Mouse (Mus musculus): ENCODE measurements around the gene Apaf1. TPM values are rescaled to one million over a fixed set of nuclear protein-coding genes. Genes with fewer than 3 reads are reported as not detected.

The Apaf1 gene
- polyA plus RNA-seq, 1 experiment from 2014 or later, result 14.1 TPM

GRCm38 (mm10) chr10:91102799-91103590, 20.4 kb upstream of the Apaf1 start:
- H3K4me2 ChIP-seq (ENCODE audit: low read length), result no peak overlapping the region
- WGBS, result 92% methylated on average over 14 of the region's 14 CpGs
- ATAC-seq (replicated peaks; ENCODE audit: low FRiP score, low read depth), result no peak
- no peak for DNase-seq (ENCODE audit: low spot score)
- H3K27me3 ChIP-seq (ENCODE audit: insufficient read depth, low read length), result no peaks in the 10 kb centered on the region
- H3K9me3 ChIP-seq (replicated peaks; ENCODE audit: low read length), result no peaks in the 10 kb centered on the region
- H3K4me3 ChIP-seq (replicated peaks; ENCODE audit: low read depth, low read length), result no peak overlapping the region
- H3K36me3 ChIP-seq (ENCODE audit: insufficient read depth, low read length), result peaks cover 8% of the 10 kb centered on the region
- no peaks in the 10 kb centered on the region for H3K4me1 ChIP-seq (replicated peaks; ENCODE audit: insufficient read depth, low read length)
- no peak for TF ChIP-seq CTCF (IDR thresholded peaks at IDR 0.05; ENCODE audit: low read depth)
- no peak overlapping the region for H3K27ac ChIP-seq
- H3K9ac ChIP-seq (ENCODE audit: low read depth, low read length), result no peak overlapping the region

GRCm38 (mm10) chr10:91101936-91102335, 19.4 kb upstream of the Apaf1 start:
- Histone ChIP-seq H3K27ac (no peak overlapping the region), H3K27me3 (ENCODE audit: insufficient read depth, low read length) (no peaks in the 10 kb centered on the region), H3K4me1 (replicated peaks; ENCODE audit: insufficient read depth, low read length) (no peaks in the 10 kb centered on the region), H3K4me3 (replicated peaks; ENCODE audit: low read depth, low read length) (no peak overlapping the region), H3K9ac (ENCODE audit: low read depth, low read length) (no peak overlapping the region), H3K36me3 (ENCODE audit: insufficient read depth, low read length) (peaks cover 11% of the 10 kb centered on the region), H3K9me3 (replicated peaks; ENCODE audit: low read length) (no peaks in the 10 kb centered on the region), H3K4me2 (ENCODE audit: low read length) (no peak overlapping the region)
- TF ChIP-seq CTCF (IDR thresholded peaks at IDR 0.05; ENCODE audit: low read depth), result no peak
- DNase-seq (ENCODE audit: low spot score), result no peak
- no peak for ATAC-seq (replicated peaks; ENCODE audit: low FRiP score, low read depth)
- 96% methylated on average over 25 of the region's 25 CpGs for WGBS

- Histone ChIP-seq H3K36me3 (ENCODE audit: insufficient read depth, low read length) (peaks cover 19% of the 10 kb centered on the region), H3K4me3 (replicated peaks; ENCODE audit: low read depth, low read length) (no peak overlapping the region), H3K9me3 (replicated peaks; ENCODE audit: low read length) (no peaks in the 10 kb centered on the region), H3K4me1 (replicated peaks; ENCODE audit: insufficient read depth, low read length) (no peaks in the 10 kb centered on the region), H3K9ac (ENCODE audit: low read depth, low read length) (no peak overlapping the region), H3K27ac (no peak overlapping the region), H3K4me2 (ENCODE audit: low read length) (no peak overlapping the region), H3K27me3 (ENCODE audit: insufficient read depth, low read length) (no peaks in the 10 kb centered on the region)
- 89% methylated on average over 1 of the region's 1 CpGs for WGBS
- no peak for DNase-seq (ENCODE audit: low spot score)
- no peak for ATAC-seq (replicated peaks; ENCODE audit: low FRiP score, low read depth)
- no peak for TF ChIP-seq CTCF (IDR thresholded peaks at IDR 0.05; ENCODE audit: low read depth)
Observed at GRCm38 (mm10) chr10:91100101-91100500, 17.5 kb upstream of the Apaf1 start.

- Histone ChIP-seq H3K4me1 (replicated peaks; ENCODE audit: insufficient read depth, low read length) (no peaks in the 10 kb centered on the region), H3K36me3 (ENCODE audit: insufficient read depth, low read length) (peaks cover 28% of the 10 kb centered on the region), H3K27ac (no peak overlapping the region), H3K4me3 (replicated peaks; ENCODE audit: low read depth, low read length) (no peak overlapping the region), H3K4me2 (ENCODE audit: low read length) (no peak overlapping the region), H3K27me3 (ENCODE audit: insufficient read depth, low read length) (no peaks in the 10 kb centered on the region), H3K9ac (ENCODE audit: low read depth, low read length) (no peak overlapping the region), H3K9me3 (replicated peaks; ENCODE audit: low read length) (no peaks in the 10 kb centered on the region)
- no peak for ATAC-seq (replicated peaks; ENCODE audit: low FRiP score, low read depth)
- WGBS, result 94% methylated on average over 8 of the region's 8 CpGs
- DNase-seq (ENCODE audit: low spot score), result no peak
- TF ChIP-seq CTCF (IDR thresholded peaks at IDR 0.05; ENCODE audit: low read depth), result no peak
Observed at GRCm38 (mm10) chr10:91098056-91098455, 15.5 kb upstream of the Apaf1 start.

GRCm38 (mm10) chr10:91094251-91095104, 11.9 kb upstream of the Apaf1 start:
- H3K36me3 ChIP-seq (ENCODE audit: insufficient read depth, low read length), result peaks cover 23% of the 10 kb centered on the region; the same call in 1 of the 2 replicates
- TF ChIP-seq CTCF (IDR thresholded peaks at IDR 0.05; ENCODE audit: low read depth), result no peak
- 84% methylated on average over 15 of the region's 15 CpGs for WGBS
- no peak overlapping the region for H3K4me2 ChIP-seq (ENCODE audit: low read length)
- no peaks in the 10 kb centered on the region for H3K27me3 ChIP-seq (ENCODE audit: insufficient read depth, low read length)
- no peaks in the 10 kb centered on the region for H3K4me1 ChIP-seq (replicated peaks; ENCODE audit: insufficient read depth, low read length)
- H3K4me3 ChIP-seq (replicated peaks; ENCODE audit: low read depth, low read length), result no peak overlapping the region
- H3K9me3 ChIP-seq (replicated peaks; ENCODE audit: low read length), result no peaks in the 10 kb centered on the region
- H3K27ac ChIP-seq, result no peak overlapping the region
- DNase-seq (ENCODE audit: low spot score) (no peak), ATAC-seq (replicated peaks; ENCODE audit: low FRiP score, low read depth) (no peak)
- H3K9ac ChIP-seq (ENCODE audit: low read depth, low read length), result no peak overlapping the region

GRCm38 (mm10) chr10:91092812-91093211, 10.2 kb upstream of the Apaf1 start:
- Histone ChIP-seq H3K36me3 (ENCODE audit: insufficient read depth, low read length) (peaks cover 23% of the 10 kb centered on the region; the same call in 1 of the 2 replicates), H3K9ac (ENCODE audit: low read depth, low read length) (no peak overlapping the region), H3K9me3 (replicated peaks; ENCODE audit: low read length) (no peaks in the 10 kb centered on the region), H3K27me3 (ENCODE audit: insufficient read depth, low read length) (no peaks in the 10 kb centered on the region), H3K4me3 (replicated peaks; ENCODE audit: low read depth, low read length) (no peak overlapping the region), H3K27ac (no peak overlapping the region), H3K4me2 (ENCODE audit: low read length) (no peak overlapping the region), H3K4me1 (replicated peaks; ENCODE audit: insufficient read depth, low read length) (no peaks in the 10 kb centered on the region)
- TF ChIP-seq CTCF (IDR thresholded peaks at IDR 0.05; ENCODE audit: low read depth), result no peak
- no peak for ATAC-seq (replicated peaks; ENCODE audit: low FRiP score, low read depth)
- WGBS, result 92% methylated on average over 4 of the region's 4 CpGs
- no peak for DNase-seq (ENCODE audit: low spot score)
